Mouse (Mus musculus) embryonic facial prominence, embryonic 11.5 days (tissue): ENCODE measurements around the gene Nosip. TPM values are rescaled to one million over a fixed set of nuclear protein-coding genes. Genes with fewer than 3 reads are reported as not detected.

ENCODE experiments used
- ATAC-seq: fragments of 200-750 bp; cut with Nextera tagmentation; replicated peaks from 2 replicates; pipeline ENCODE4 v1.8.0; 2017; ENCODE audit warnings: low read depth; ENCODE audit not compliant: insufficient number of reproducible peaks, low FRiP score, low TSS enrichment
- DNase-seq: peaks from one replicate; pipeline ENCODE4 v3.0.0-alpha.2; 2015; ENCODE audit warnings: low spot score
- H3K27ac ChIP-seq: fragments of 300-500 bp; sonication (generic); replicated peaks from 2 replicates; pipeline ENCODE4 v1.5.1; 2014; ENCODE audit warnings: mild to moderate bottlenecking, low read depth, low read length, control low read depth
- H3K27me3 ChIP-seq: fragments of 300-500 bp; sonication (generic); 2 replicates; pipeline ENCODE4 v1.6.1; 2014; ENCODE audit warnings: mild to moderate bottlenecking, low read length, moderate library complexity, mixed read lengths; ENCODE audit not compliant: control insufficient read depth, insufficient read depth
- H3K36me3 ChIP-seq: fragments of 300-500 bp; sonication (generic); replicated peaks from 2 replicates; pipeline ENCODE4 v1.6.1; 2014; ENCODE audit warnings: low read depth, mild to moderate bottlenecking, low read length, moderate library complexity, mixed read lengths; ENCODE audit not compliant: control insufficient read depth, insufficient read depth
- H3K4me1 ChIP-seq: fragments of 300-500 bp; sonication (generic); 2 replicates; pipeline ENCODE4 v1.6.1; 2014; ENCODE audit warnings: low read length, mixed read lengths; ENCODE audit not compliant: control insufficient read depth, insufficient read depth
- H3K4me2 ChIP-seq: fragments of 300-500 bp; sonication (generic); 2 replicates; pipeline ENCODE4 v1.6.1; 2014; ENCODE audit warnings: low read depth, mild to moderate bottlenecking, control low read depth, low read length, moderate library complexity
- H3K4me3 ChIP-seq: fragments of 300-500 bp; sonication (generic); 2 replicates; pipeline ENCODE4 v1.5.1; 2014; ENCODE audit warnings: low read depth, low read length, control low read depth
- H3K9ac ChIP-seq: fragments of 300-500 bp; sonication (generic); replicated peaks from 2 replicates; pipeline ENCODE4 v1.6.1; 2014; ENCODE audit warnings: mild to moderate bottlenecking, control low read depth, low read length
- H3K9me3 ChIP-seq: fragments of 300-500 bp; sonication (generic); replicated peaks from 2 replicates; pipeline ENCODE4 v1.6.1; 2016; ENCODE audit warnings: mild to moderate bottlenecking, low read length, inconsistent platforms, mixed read lengths; ENCODE audit not compliant: control insufficient read depth
- WGBS: fragments of 180-500 bp; shearing (Covaris S2); extraction: QIAGEN DNeasy Blood & Tissue Kit; methylation state at CpG from one replicate; pipeline ENCODE4 v1.1.7; 2014; 5-methylcytosine and 5-hydroxymethylcytosine counted together
- polyA plus RNA-seq: library from polyadenylated mRNA; unstranded; fragments of >200 nt; fragmentation: Nextera tagmentation; extraction: Ambion mirVana; gene quantifications from 2 replicates; pipeline ENCODE4 v1.2.1, GENCODE M21; 2014

Nosip gene
- polyA plus RNA-seq: 59.2 and 63.8 TPM in 2 replicates

- DNase-seq: peak; percentile 99
- WGBS: under 1% methylated on average over 31 of the region's 31 CpGs
These were observed at the start of gene Nosip, which contains the start of gene Prrg2 for GRCm38 (mm10) chr7:45062239-45062835. Gene Nosip, plus strand, starts transcription at chr7:45062429. Gene Prrg2, minus strand, starts transcription at chr7:45062677.

GRCm38 (mm10) chr7:45012824-45013223 is 49.4 kb upstream of the Nosip start:
- WGBS: 92% methylated on average over 4 of the region's 4 CpGs
- Histone ChIP-seq H3K27me3 (no peaks in the 10 kb centered on the region), H3K36me3 (peaks cover 16% of the 10 kb centered on the region), H3K4me2 (no peak overlapping the region), H3K9me3 (no peaks in the 10 kb centered on the region), H3K9ac (no peak overlapping the region), H3K4me3 (no peak overlapping the region), H3K4me1 (peaks cover 2% of the 10 kb centered on the region; the same call in 1 of the 2 replicates), H3K27ac (no peak overlapping the region)
- no peak for ATAC-seq
- no peak for DNase-seq

More at GRCm38 (mm10) chr7:45062239-45062835, at the start of gene Nosip, which contains the start of gene Prrg2:
- no peaks in the 10 kb centered on the region for H3K9me3 ChIP-seq
- peak within 1 kb of the TSS; percentile 54 for H3K4me2 ChIP-seq
- H3K4me3 ChIP-seq: peak within 1 kb of the TSS; percentile 55
- H3K27ac ChIP-seq: peak within 1 kb of the TSS; percentile 82
- H3K9ac ChIP-seq: peak within 1 kb of the TSS; percentile 60
- no peaks in the 10 kb centered on the region for H3K36me3 ChIP-seq
- H3K27me3 ChIP-seq: no peaks in the 10 kb centered on the region
- H3K4me1 ChIP-seq: no peaks in the 10 kb centered on the region; the same call in 1 of the 2 replicates
- peak; percentile 79 for ATAC-seq

GRCm38 (mm10) chr7:45013366-45014095 is 48.7 kb upstream of the Nosip start:
- H3K9me3 ChIP-seq: no peaks in the 10 kb centered on the region
- no peak overlapping the region for H3K4me3 ChIP-seq
- H3K9ac ChIP-seq: no peak overlapping the region
- H3K36me3 ChIP-seq: peaks cover 9% of the 10 kb centered on the region
- H3K4me2 ChIP-seq: no peak overlapping the region
- H3K4me1 ChIP-seq: peaks cover 2% of the 10 kb centered on the region; the same call in 1 of the 2 replicates
- DNase-seq: no peak
- no peak for ATAC-seq
- no peak overlapping the region for H3K27ac ChIP-seq
- WGBS: 95% methylated on average over 16 of the region's 16 CpGs
- no peaks in the 10 kb centered on the region for H3K27me3 ChIP-seq

GRCm38 (mm10) chr7:45014096-45014451 is 48.2 kb upstream of the Nosip start:
- Histone ChIP-seq H3K9me3 (no peaks in the 10 kb centered on the region), H3K4me3 (no peak overlapping the region), H3K36me3 (peaks cover 9% of the 10 kb centered on the region), H3K27ac (no peak overlapping the region), H3K27me3 (no peaks in the 10 kb centered on the region), H3K4me2 (no peak overlapping the region), H3K4me1 (peaks cover 2% of the 10 kb centered on the region; the same call in 1 of the 2 replicates), H3K9ac (no peak overlapping the region)
- ATAC-seq (no peak), DNase-seq (no peak)
- WGBS: 92% methylated on average over 3 of the region's 3 CpGs

GRCm38 (mm10) chr7:45015344-45015956 is 46.8 kb upstream of the Nosip start:
- peak overlapping the region; percentile 72; the same call in 1 of the 2 replicates for H3K27ac ChIP-seq
- WGBS: 2% methylated on average over 20 of the region's 20 CpGs
- peaks cover 2% of the 10 kb centered on the region; the same call in 1 of the 2 replicates for H3K4me1 ChIP-seq
- no peaks in the 10 kb centered on the region for H3K27me3 ChIP-seq
- no peak for ATAC-seq
- no peaks in the 10 kb centered on the region for H3K9me3 ChIP-seq
- H3K4me3 ChIP-seq: peak overlapping the region; percentile 99
- DNase-seq: no peak
- peak overlapping the region; percentile 71 for H3K4me2 ChIP-seq
- peaks cover 9% of the 10 kb centered on the region for H3K36me3 ChIP-seq
- H3K9ac ChIP-seq: peak overlapping the region; percentile 96

- peaks cover 2% of the 10 kb centered on the region; the same call in 1 of the 2 replicates for H3K4me1 ChIP-seq
These were observed 46.1 kb upstream of the Nosip start, which contains the start of gene Scaf1 for GRCm38 (mm10) chr7:45015957-45016612. Gene Scaf1, minus strand, starts transcription at chr7:45016363.

GRCm38 (mm10) chr7:45016761-45017160 is 45.5 kb upstream of the Nosip start:
- Histone ChIP-seq H3K9ac (peak overlapping the region; percentile 35), H3K27ac (peak overlapping the region; percentile 53), H3K9me3 (no peaks in the 10 kb centered on the region), H3K27me3 (no peaks in the 10 kb centered on the region), H3K4me1 (peaks cover 2% of the 10 kb centered on the region; the same call in 1 of the 2 replicates), H3K4me2 (peak overlapping the region; percentile 54), H3K36me3 (peaks cover 6% of the 10 kb centered on the region), H3K4me3 (peak overlapping the region; percentile 51)
- ATAC-seq (no peak), DNase-seq (no peak)
- 7% methylated on average over 4 of the region's 4 CpGs for WGBS

More at GRCm38 (mm10) chr7:45015957-45016612, 46.1 kb upstream of the Nosip start, which contains the start of gene Scaf1:
- H3K9me3 ChIP-seq: no peaks in the 10 kb centered on the region
- DNase-seq: peak; percentile 99
- peak within 1 kb of the TSS; percentile 71 for H3K4me2 ChIP-seq
- H3K4me3 ChIP-seq: peak within 1 kb of the TSS; percentile 99
- peak; percentile 84 for ATAC-seq
- peak within 1 kb of the TSS; percentile 96 for H3K9ac ChIP-seq
- H3K36me3 ChIP-seq: peaks cover 9% of the 10 kb centered on the region
- peak within 1 kb of the TSS; percentile 72 for H3K27ac ChIP-seq
- under 1% methylated on average over 68 of the region's 69 CpGs for WGBS
- no peaks in the 10 kb centered on the region for H3K27me3 ChIP-seq
